Mouse (Mus musculus): ENCODE data around the gene Nmnat3.
A peak's percentile ranks its signal among the peaks of the same experiment; 100 is the strongest.

The Nmnat3 gene

GRCm38 (mm10) chr9:98424291-98424690, 137.1 kb downstream of the Nmnat3 start:
- DNase-seq, result no peak

- peak; percentile 41 for DNase-seq
Observed at GRCm38 (mm10) chr9:98424725-98425210, 137.5 kb downstream of the Nmnat3 start.

- no peak for DNase-seq
Observed at GRCm38 (mm10) chr9:98425351-98425880, 138.2 kb downstream of the Nmnat3 start.

GRCm38 (mm10) chr9:98427906-98428517, 140.8 kb downstream of the Nmnat3 start:
- DNase-seq, result no peak

- DNase-seq, result no peak
Observed at GRCm38 (mm10) chr9:98428783-98429182, 141.5 kb downstream of the Nmnat3 start.

- DNase-seq, result no peak
Observed at GRCm38 (mm10) chr9:98429806-98430205, 142.6 kb downstream of the Nmnat3 start.

GRCm38 (mm10) chr9:98430528-98430927, 143.3 kb downstream of the Nmnat3 start:
- no peak for DNase-seq

- no peak for DNase-seq
Observed at GRCm38 (mm10) chr9:98433021-98433420, 145.8 kb downstream of the Nmnat3 start.

- DNase-seq, result no peak
Observed at GRCm38 (mm10) chr9:98433956-98434588, 146.8 kb downstream of the Nmnat3 start.

- DNase-seq, result no peak
Observed at GRCm38 (mm10) chr9:98437819-98438218, 150.6 kb downstream of the Nmnat3 start.

- no peak for DNase-seq
Observed at GRCm38 (mm10) chr9:98439091-98439490, 151.9 kb downstream of the Nmnat3 start.

- peak; percentile 34 for DNase-seq
Observed at GRCm38 (mm10) chr9:98442638-98443037, 155.4 kb downstream of the Nmnat3 start.

GRCm38 (mm10) chr9:98445359-98446149, 158.3 kb downstream of the Nmnat3 start:
- DNase-seq, result no peak

GRCm38 (mm10) chr9:98450976-98451375, 163.7 kb downstream of the Nmnat3 start:
- no peak for DNase-seq

- no peak for DNase-seq
Observed at GRCm38 (mm10) chr9:98466709-98467108, 179.5 kb downstream of the Nmnat3 start.
